Mouse (Mus musculus): ENCODE measurements around the gene Dgkq. TPM values are rescaled to one million over a fixed set of nuclear protein-coding genes. Genes with fewer than 3 reads are reported as not detected.

Dgkq gene
- total and polyA plus RNA-seq, 3 experiments, result 11.3 TPM; not detected in 1

- peak; percentile 69; the same call in 1 of the 2 replicates for TF ChIP-seq MAX (IDR thresholded peaks at IDR 0.05; ENCODE audit: low read length)
- TF ChIP-seq JUND (IDR thresholded peaks at IDR 0.05; ENCODE audit: low read depth, low read length), result no peak
- no peak for TF ChIP-seq ELF1 (IDR thresholded peaks at IDR 0.05; ENCODE audit: low read depth, low read length)
- peak; percentile 72; the same call in 1 of the 2 replicates for TF ChIP-seq MYC (IDR thresholded peaks at IDR 0.05; ENCODE audit: low read depth, low read length)
- no peak for TF ChIP-seq CHD1 (IDR thresholded peaks at IDR 0.05; ENCODE audit: low read depth, low read length)
- peak; percentile 59; the same call in 1 of the 2 replicates for TF ChIP-seq USF1 (IDR thresholded peaks at IDR 0.05; ENCODE audit: low read depth, low read length)
- peak; percentile 66 for TF ChIP-seq MXI1 (IDR thresholded peaks at IDR 0.05; ENCODE audit: low read depth, low read length)
- no peaks in the 10 kb centered on the region for H3K9me3 ChIP-seq (replicated peaks; ENCODE audit: insufficient read depth, low read length)
- H3K4me1 ChIP-seq (ENCODE audit: control insufficient read depth in 1 of 2, insufficient read depth in 2 of 2, low read length in 2 of 2), result peaks cover 15 to 23% of the 10 kb centered on the region in 2 experiments
- no peaks in the 10 kb centered on the region for H3K27me3 ChIP-seq (ENCODE audit: control insufficient read depth in 1 of 2, insufficient read depth in 2 of 2, low read length in 2 of 2)
- H3K27ac ChIP-seq (ENCODE audit: control insufficient read depth, low read depth, low read length), result peak overlapping the region; percentile 95
- H3K9ac ChIP-seq (ENCODE audit: control insufficient read depth, low read depth, low read length, poor library complexity, severe bottlenecking), result peak overlapping the region; percentile 88
- no peak for DNase-seq (ENCODE audit: low read depth, low spot score)
- peak overlapping the region; percentile 60 to 79 for H3K4me3 ChIP-seq (ENCODE audit: control insufficient read depth in 1 of 2, insufficient read depth in 1 of 2, low read depth in 2 of 2, low read length in 2 of 2)
- peaks cover 12% of the 10 kb centered on the region for H3K79me2 ChIP-seq (ENCODE audit: control insufficient read depth, insufficient read depth, low read length, poor library complexity)
- peaks cover 2 to 13% of the 10 kb centered on the region in 2 experiments; a peak in 3 of 4 replicates for H3K36me3 ChIP-seq (ENCODE audit: control insufficient read depth in 1 of 2, insufficient read depth in 2 of 2, low read length in 2 of 2)
Measured at GRCm38 (mm10) chr5:108668387-108668932, 1.0 kb downstream of the Dgkq start.

GRCm38 (mm10) chr5:108667370-108667769 lies 2.1 kb downstream of the Dgkq start:
- Histone ChIP-seq H3K27ac (ENCODE audit: control insufficient read depth, low read depth, low read length) (peak overlapping the region; percentile 29; the same call in 1 of the 2 replicates), H3K36me3 (ENCODE audit: control insufficient read depth in 1 of 2, insufficient read depth in 2 of 2, low read length in 2 of 2) (peaks cover 0 to 13% of the 10 kb centered on the region in 2 experiments; a peak in 2 of 4 replicates), H3K4me1 (ENCODE audit: control insufficient read depth in 1 of 2, insufficient read depth in 2 of 2, low read length in 2 of 2) (peaks cover 15 to 22% of the 10 kb centered on the region in 2 experiments), H3K9ac (ENCODE audit: control insufficient read depth, low read depth, low read length, poor library complexity, severe bottlenecking) (0 out of 2 replicates have a peak overlapping the region, but pooled peaks have one; percentile 14), H3K27me3 (ENCODE audit: control insufficient read depth in 1 of 2, insufficient read depth in 2 of 2, low read length in 2 of 2) (no peaks in the 10 kb centered on the region), H3K79me2 (ENCODE audit: control insufficient read depth, insufficient read depth, low read length, poor library complexity) (peaks cover 6% of the 10 kb centered on the region), H3K9me3 (replicated peaks; ENCODE audit: insufficient read depth, low read length) (no peaks in the 10 kb centered on the region), H3K4me3 (ENCODE audit: control insufficient read depth in 1 of 2, insufficient read depth in 1 of 2, low read depth in 2 of 2, low read length in 2 of 2) (peak overlapping the region in 1 of 2 experiments; percentile 10; a peak in 1 of 4 replicates)
- peak; percentile 38 for DNase-seq (ENCODE audit: low read depth, low spot score)
- TF ChIP-seq ZC3H11A (IDR thresholded peaks at IDR 0.05; ENCODE audit: low read depth, low read length) (no peak), ETS1 (IDR thresholded peaks at IDR 0.05; ENCODE audit: low read depth, low read length) (peak; percentile 53), HCFC1 (IDR thresholded peaks at IDR 0.05; ENCODE audit: low read depth, low read length) (no peak), GABPA (IDR thresholded peaks at IDR 0.05; ENCODE audit: low read depth, low read length) (no peak), MYB (IDR thresholded peaks at IDR 0.05; ENCODE audit: low read depth, low read length) (peak; percentile 41; the same call in 1 of the 2 replicates), ZMIZ1 (IDR thresholded peaks at IDR 0.05; ENCODE audit: low read depth, low read length) (no peak), CTCF (IDR thresholded peaks at IDR 0.05 in 2 of 3, conservative IDR thresholded peaks at IDR 0.05 in 1 of 3; ENCODE audit: control insufficient read depth in 1 of 3, insufficient read depth in 1 of 3, low read depth in 2 of 3, low read length in 3 of 3, poor library complexity in 1 of 3, severe bottlenecking in 1 of 3) (no peak), MEF2A (IDR thresholded peaks at IDR 0.05; ENCODE audit: extremely low read depth, insufficient replicate concordance, low read depth, low read length, poor library complexity, severe bottlenecking) (no peak), E2F4 (IDR thresholded peaks at IDR 0.05; ENCODE audit: borderline replicate concordance, low read depth, low read length) (no peak), MXI1 (IDR thresholded peaks at IDR 0.05; ENCODE audit: low read depth, low read length) (no peak), UBTF (IDR thresholded peaks at IDR 0.05; ENCODE audit: borderline replicate concordance, insufficient read depth, low read depth, low read length) (no peak), NELFE (IDR thresholded peaks at IDR 0.05; ENCODE audit: low read depth, low read length) (no peak), MAFK (IDR thresholded peaks at IDR 0.05; ENCODE audit: borderline replicate concordance, low read depth, low read length) (peak; percentile 34; the same call in 1 of the 2 replicates), GATA1 (IDR thresholded peaks at IDR 0.05; ENCODE audit: low read depth, low read length) (peak; percentile 51; the same call in 1 of the 2 replicates), NRF1 (IDR thresholded peaks at IDR 0.05; ENCODE audit: insufficient read depth, low read depth, low read length, poor library complexity, severe bottlenecking) (no peak), USF1 (IDR thresholded peaks at IDR 0.05; ENCODE audit: low read depth, low read length) (no peak), POLR2A (IDR thresholded peaks at IDR 0.05; ENCODE audit: control insufficient read depth in 1 of 2, insufficient read depth in 1 of 2, low read depth in 1 of 2, low read length in 2 of 2, poor library complexity in 1 of 2) (no peak), BHLHE40 (IDR thresholded peaks at IDR 0.05; ENCODE audit: borderline replicate concordance, low read depth, low read length) (no peak), ZKSCAN1 (IDR thresholded peaks at IDR 0.05; ENCODE audit: low read depth, low read length) (no peak), POLR2AphosphoS2 (IDR thresholded peaks at IDR 0.05; ENCODE audit: low read length) (no peak), EP300 (IDR thresholded peaks at IDR 0.05; ENCODE audit: low read depth in 1 of 2, low read length in 2 of 2) (peak; percentile 61 to 79), TAL1 (IDR thresholded peaks at IDR 0.05; ENCODE audit: low read length) (no peak), MAX (IDR thresholded peaks at IDR 0.05; ENCODE audit: low read length) (0 out of 2 replicates have a peak, but pooled peaks have one; percentile 13), JUND (IDR thresholded peaks at IDR 0.05; ENCODE audit: low read depth, low read length) (no peak), TBP (IDR thresholded peaks at IDR 0.05; ENCODE audit: low read depth, low read length) (no peak), POLR2AphosphoS5 (IDR thresholded peaks at IDR 0.05; ENCODE audit: borderline replicate concordance, low read depth, low read length) (no peak)

Data from MEL (cell line).